Mouse (Mus musculus): Measurements from ENCODE around the gene Nisch. TPM values are rescaled to one million over a fixed set of nuclear protein-coding genes. Genes with fewer than 3 reads are reported as not detected.

The Nisch gene
- polyA plus RNA-seq, 1 experiment from 2014 or later = 413 TPM

- WGBS = 69% methylated on average over 7 of the region's 7 CpGs
Observed at GRCm38 (mm10) chr14:31132491-31132975, 84.2 kb downstream of the Nisch start.

GRCm38 (mm10) chr14:31132031-31132430 is 84.7 kb downstream of the Nisch start:
- ATAC-seq (ENCODE audit: borderline replicate concordance, extremely low read depth, low FRiP score, low TSS enrichment) = no peak
- H3K4me3 ChIP-seq = peak overlapping the region; percentile 91
- peaks cover 47% of the 10 kb centered on the region for H3K4me1 ChIP-seq
- peak overlapping the region; percentile 79 for H3K4me2 ChIP-seq
- H3K27ac ChIP-seq = peak overlapping the region; percentile 96
- H3K36me3 ChIP-seq = peaks cover 24% of the 10 kb centered on the region
- H3K9ac ChIP-seq = peak overlapping the region; percentile 99
- WGBS = 1% methylated on average over 6 of the region's 6 CpGs
- no peaks in the 10 kb centered on the region for H3K27me3 ChIP-seq
- H3K9me3 ChIP-seq = no peaks in the 10 kb centered on the region

More at GRCm38 (mm10) chr14:31132491-31132975, 84.2 kb downstream of the Nisch start:
- H3K27me3 ChIP-seq = no peaks in the 10 kb centered on the region
- peaks cover 29% of the 10 kb centered on the region for H3K36me3 ChIP-seq
- H3K4me3 ChIP-seq = peak overlapping the region; percentile 91
- peak overlapping the region; percentile 79 for H3K4me2 ChIP-seq
- H3K4me1 ChIP-seq = peaks cover 44% of the 10 kb centered on the region
- H3K9me3 ChIP-seq = no peaks in the 10 kb centered on the region
- peak overlapping the region; percentile 99; the same call in 1 of the 2 replicates for H3K9ac ChIP-seq
- no peak for ATAC-seq (ENCODE audit: borderline replicate concordance, extremely low read depth, low FRiP score, low TSS enrichment)
- H3K27ac ChIP-seq = peak overlapping the region; percentile 96; the same call in 1 of the 2 replicates

GRCm38 (mm10) chr14:31131272-31131821 is 85.4 kb downstream of the Nisch start:
- Histone ChIP-seq H3K27me3 (no peaks in the 10 kb centered on the region), H3K4me1 (peaks cover 54% of the 10 kb centered on the region), H3K4me2 (peak overlapping the region; percentile 79), H3K9me3 (no peaks in the 10 kb centered on the region), H3K9ac (peak overlapping the region; percentile 99), H3K4me3 (peak overlapping the region; percentile 91), H3K27ac (peak overlapping the region; percentile 96), H3K36me3 (peaks cover 17% of the 10 kb centered on the region)
- no peak for ATAC-seq (ENCODE audit: borderline replicate concordance, extremely low read depth, low FRiP score, low TSS enrichment)
- under 1% methylated on average over 43 of the region's 43 CpGs for WGBS

DNA sequence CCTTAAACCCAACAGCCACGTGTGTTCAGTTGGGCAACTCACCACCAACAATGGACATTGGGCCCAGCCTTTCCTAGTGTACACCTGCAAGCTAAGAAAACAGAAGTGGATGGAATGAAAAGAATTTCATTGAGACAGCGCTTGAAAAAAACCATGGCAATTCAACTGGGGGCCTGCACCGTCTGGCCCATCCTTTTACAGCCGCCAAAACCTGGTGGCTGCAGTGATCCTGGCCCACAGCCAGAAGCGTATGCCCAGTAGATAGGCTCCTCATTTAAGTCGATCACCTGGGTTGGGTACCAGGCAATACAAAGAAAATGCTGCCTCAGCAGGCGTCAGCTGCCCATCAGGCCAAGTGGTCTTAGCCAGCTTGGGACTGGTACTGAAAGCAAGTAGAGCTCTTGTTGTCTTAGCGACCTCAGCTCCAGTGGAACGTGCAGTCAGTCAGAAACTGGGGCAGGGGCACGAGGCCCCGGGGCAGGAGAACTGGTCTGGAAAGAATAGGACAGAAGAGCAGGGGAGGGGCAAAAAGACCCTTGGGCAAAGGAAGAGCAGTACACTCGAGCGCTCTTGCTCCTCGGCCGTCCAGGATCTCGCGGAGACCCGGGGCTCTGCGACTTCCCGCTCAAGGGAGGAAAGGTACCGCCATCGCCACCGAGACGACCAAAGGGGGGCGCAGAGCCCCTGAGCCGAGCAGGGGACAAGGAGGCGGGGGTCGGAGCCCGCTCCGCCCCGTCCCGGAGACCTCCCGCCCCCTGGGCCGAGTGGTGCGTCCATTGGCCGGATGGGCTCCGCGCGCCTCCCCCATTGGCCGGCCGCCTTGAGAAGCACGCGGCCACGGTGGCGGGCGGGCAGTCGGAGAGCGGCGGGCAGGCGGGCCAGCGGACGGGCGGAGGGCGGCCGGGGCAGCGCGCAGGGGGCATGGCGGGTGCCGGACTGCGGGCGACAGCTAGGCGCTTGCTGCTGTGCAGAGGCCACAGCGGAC is 86.2 kb downstream of the Nisch start, which contains the start of gene Nt5dc2:
Nt5dc2 (plus strand) TSS at position 818 of the 985 bp plus-strand sequence.
- Histone ChIP-seq H3K9me3 (no peaks in the 10 kb centered on the region), H3K27ac (peak within 1 kb of the TSS; percentile 96), H3K36me3 (peaks cover 9% of the 10 kb centered on the region), H3K27me3 (no peaks in the 10 kb centered on the region), H3K9ac (peak within 1 kb of the TSS; percentile 99), H3K4me1 (peaks cover 58% of the 10 kb centered on the region), H3K4me3 (peak within 1 kb of the TSS; percentile 91), H3K4me2 (peak within 1 kb of the TSS; percentile 79)
- WGBS = 4% methylated on average over 61 of the region's 63 CpGs
- ATAC-seq (ENCODE audit: borderline replicate concordance, extremely low read depth, low FRiP score, low TSS enrichment) = peak; percentile 82

GRCm38 (mm10) chr14:31129326-31130235 is 87.2 kb downstream of the Nisch start:
- ATAC-seq (ENCODE audit: borderline replicate concordance, extremely low read depth, low FRiP score, low TSS enrichment) = no peak
- peaks cover 63% of the 10 kb centered on the region for H3K4me1 ChIP-seq
- no peaks in the 10 kb centered on the region for H3K9me3 ChIP-seq
- H3K4me3 ChIP-seq = peak overlapping the region; percentile 74
- no peak overlapping the region for H3K9ac ChIP-seq
- 0 out of 2 replicates have a peak, but pooled peaks cover under 1% of the 10 kb centered on the region for H3K36me3 ChIP-seq
- H3K27me3 ChIP-seq = no peaks in the 10 kb centered on the region
- peak overlapping the region; percentile 79 for H3K4me2 ChIP-seq
- peak overlapping the region; percentile 96 for H3K27ac ChIP-seq
- 63% methylated on average over 15 of the region's 15 CpGs for WGBS

- peaks cover 2% of the 10 kb centered on the region; the same call in 1 of the 2 replicates for H3K36me3 ChIP-seq
- H3K27me3 ChIP-seq = no peaks in the 10 kb centered on the region
- peak within 1 kb of the TSS; percentile 96 for H3K27ac ChIP-seq
- peak within 1 kb of the TSS; percentile 74 for H3K4me3 ChIP-seq
- H3K9ac ChIP-seq = peak within 1 kb of the TSS; percentile 85
- WGBS = under 1% methylated on average over 33 of the region's 33 CpGs
- H3K4me1 ChIP-seq = peaks cover 55% of the 10 kb centered on the region
- peak within 1 kb of the TSS; percentile 79 for H3K4me2 ChIP-seq
- H3K9me3 ChIP-seq = no peaks in the 10 kb centered on the region
- peak; percentile 93 for ATAC-seq (ENCODE audit: borderline replicate concordance, extremely low read depth, low FRiP score, low TSS enrichment)
Observed at GRCm38 (mm10) chr14:31128826-31129219, 87.9 kb downstream of the Nisch start, which contains the start of gene Smim4. TSS of gene Smim4 (minus strand) at chr14:31128956.

DNA sequence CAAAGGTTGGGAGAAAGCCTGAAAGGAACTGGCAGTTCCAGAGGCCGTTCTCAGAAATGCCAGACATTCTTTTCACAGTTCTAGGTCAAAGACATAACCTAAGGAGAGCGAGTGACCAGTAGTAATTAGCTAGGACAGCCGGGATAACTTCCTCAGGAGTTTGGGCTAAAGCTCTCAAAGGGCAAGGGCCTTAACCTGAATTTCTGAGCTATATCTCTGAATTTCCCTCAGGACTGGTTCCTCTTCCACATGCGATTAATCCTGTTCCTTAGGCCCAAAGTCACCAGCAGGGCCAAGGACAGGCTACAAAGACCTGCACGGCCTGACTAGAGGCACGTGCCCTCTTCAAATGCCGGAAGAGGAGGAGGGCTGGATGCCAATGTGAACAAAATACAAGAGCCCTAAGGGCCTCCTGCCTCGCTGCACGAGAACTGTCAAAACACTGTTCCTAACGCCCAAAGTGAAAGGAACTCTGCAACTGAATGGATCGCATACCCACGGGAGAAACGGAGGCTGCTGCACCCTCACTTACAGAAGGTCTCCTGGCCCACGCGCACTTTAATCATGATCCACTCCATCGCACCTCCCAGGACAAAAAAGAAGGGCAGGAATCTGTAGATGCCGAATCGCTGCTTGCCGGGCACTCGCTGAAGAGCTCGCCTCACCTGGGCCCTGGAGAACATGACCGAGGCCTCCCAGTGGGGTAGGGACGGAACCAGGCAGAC is 88.5 kb downstream of the Nisch start:
- H3K4me1 ChIP-seq = peaks cover 50% of the 10 kb centered on the region
- H3K4me2 ChIP-seq = peak overlapping the region; percentile 79
- peak; percentile 17; the same call in 1 of the 2 replicates for ATAC-seq (ENCODE audit: borderline replicate concordance, extremely low read depth, low FRiP score, low TSS enrichment)
- H3K9ac ChIP-seq = peak overlapping the region; percentile 85
- H3K9me3 ChIP-seq = no peaks in the 10 kb centered on the region
- no peaks in the 10 kb centered on the region for H3K27me3 ChIP-seq
- H3K36me3 ChIP-seq = peaks cover 4% of the 10 kb centered on the region
- H3K27ac ChIP-seq = peak overlapping the region; percentile 92
- under 1% methylated on average over 23 of the region's 23 CpGs for WGBS
- H3K4me3 ChIP-seq = peak overlapping the region; percentile 74

GRCm38 (mm10) chr14:31126826-31127225 is 89.9 kb downstream of the Nisch start:
- Histone ChIP-seq H3K9ac (no peak overlapping the region), H3K9me3 (no peaks in the 10 kb centered on the region), H3K4me2 (peak overlapping the region; percentile 42; the same call in 1 of the 2 replicates), H3K36me3 (peaks cover 11% of the 10 kb centered on the region), H3K4me3 (no peak overlapping the region), H3K27me3 (no peaks in the 10 kb centered on the region), H3K27ac (no peak overlapping the region), H3K4me1 (peaks cover 36% of the 10 kb centered on the region)
- ATAC-seq (ENCODE audit: borderline replicate concordance, extremely low read depth, low FRiP score, low TSS enrichment) = no peak
- WGBS = 91% methylated on average over 8 of the region's 8 CpGs

GRCm38 (mm10) chr14:31125106-31126075 is 91.4 kb downstream of the Nisch start:
- Histone ChIP-seq H3K27ac (peak overlapping the region; percentile 34), H3K4me3 (no peak overlapping the region), H3K9ac (no peak overlapping the region), H3K4me1 (peaks cover 34% of the 10 kb centered on the region), H3K4me2 (peak overlapping the region; percentile 19; the same call in 1 of the 2 replicates), H3K9me3 (no peaks in the 10 kb centered on the region), H3K27me3 (no peaks in the 10 kb centered on the region), H3K36me3 (peaks cover 19% of the 10 kb centered on the region)
- no peak for ATAC-seq (ENCODE audit: borderline replicate concordance, extremely low read depth, low FRiP score, low TSS enrichment)
- WGBS = 46% methylated on average over 9 of the region's 9 CpGs
